Mouse (Mus musculus): Measurements from ENCODE around the gene Gm8356. TPM values are rescaled to one million over a fixed set of nuclear protein-coding genes. Genes with fewer than 3 reads are reported as not detected.

Gene Gm8356
- polyA plus RNA-seq (2015; fragmentation: Illumina TruSeq; extraction: RNeasy Lipid Tissue Mini Kit (QIAGEN cat#74804); ENCODE audit: low read depth, low replicate concordance), result not detected

DNA sequence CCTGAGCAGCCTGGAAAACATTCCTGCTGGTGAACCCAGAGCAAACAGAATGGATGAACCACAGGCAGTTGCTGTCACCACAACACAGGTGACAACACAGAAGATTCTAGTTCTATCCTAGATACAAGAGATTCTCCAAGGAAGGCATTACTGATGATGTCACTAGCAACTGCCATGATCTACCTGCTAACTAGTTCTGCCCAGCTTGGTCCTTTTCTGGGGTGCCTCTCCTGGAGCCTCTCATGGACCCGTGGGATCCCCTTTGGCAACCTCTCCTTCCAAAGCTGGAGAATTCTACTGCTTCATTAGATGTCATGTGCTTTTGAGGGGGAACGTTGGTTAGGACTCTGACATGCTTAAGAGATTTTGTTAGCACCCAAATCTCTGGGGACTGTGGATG lies at the start of gene Gm8356:
TSS of gene Gm8356 (minus strand) at position 101 of the 400 bp plus-strand sequence.

Other genes with a start within 250 kb of the Gm8356 start
- gene Gm21103, start 232.4 kb downstream of the Gm8356 start, polyA plus RNA-seq (2015; fragmentation: Illumina TruSeq; extraction: RNeasy Lipid Tissue Mini Kit (QIAGEN cat#74804); ENCODE audit: low read depth, low replicate concordance), result not detected
- gene Gm3618, start 193.6 kb downstream of the Gm8356 start, polyA plus RNA-seq (2015; fragmentation: Illumina TruSeq; extraction: RNeasy Lipid Tissue Mini Kit (QIAGEN cat#74804); ENCODE audit: low read depth, low replicate concordance), result not detected
- gene Gm16440, start 147.0 kb downstream of the Gm8356 start, polyA plus RNA-seq (2015; fragmentation: Illumina TruSeq; extraction: RNeasy Lipid Tissue Mini Kit (QIAGEN cat#74804); ENCODE audit: low read depth, low replicate concordance), result not detected
- gene Gm3591, start 124.8 kb downstream of the Gm8356 start, polyA plus RNA-seq (2015; fragmentation: Illumina TruSeq; extraction: RNeasy Lipid Tissue Mini Kit (QIAGEN cat#74804); ENCODE audit: low read depth, low replicate concordance), result 0.36 TPM
- not detected for gene Gm3594, start 92.7 kb downstream of the Gm8356 start, polyA plus RNA-seq (2015; fragmentation: Illumina TruSeq; extraction: RNeasy Lipid Tissue Mini Kit (QIAGEN cat#74804); ENCODE audit: low read depth, low replicate concordance)
- not detected for gene Gm3629, start 53.3 kb upstream of the Gm8356 start, polyA plus RNA-seq (2015; fragmentation: Illumina TruSeq; extraction: RNeasy Lipid Tissue Mini Kit (QIAGEN cat#74804); ENCODE audit: low read depth, low replicate concordance)
- not detected for gene Gm3460, start 85.1 kb upstream of the Gm8356 start, polyA plus RNA-seq (2015; fragmentation: Illumina TruSeq; extraction: RNeasy Lipid Tissue Mini Kit (QIAGEN cat#74804); ENCODE audit: low read depth, low replicate concordance)
- not detected for gene Gm10251, start 146.9 kb upstream of the Gm8356 start, polyA plus RNA-seq (2015; fragmentation: Illumina TruSeq; extraction: RNeasy Lipid Tissue Mini Kit (QIAGEN cat#74804); ENCODE audit: low read depth, low replicate concordance)
- not detected for gene Gm8050, start 183.0 kb upstream of the Gm8356 start, polyA plus RNA-seq (2015; fragmentation: Illumina TruSeq; extraction: RNeasy Lipid Tissue Mini Kit (QIAGEN cat#74804); ENCODE audit: low read depth, low replicate concordance)
- 8.3 TPM for gene Gm3636, start 205.0 kb upstream of the Gm8356 start, polyA plus RNA-seq (2015; fragmentation: Illumina TruSeq; extraction: RNeasy Lipid Tissue Mini Kit (QIAGEN cat#74804); ENCODE audit: low read depth, low replicate concordance)
- not detected for gene Gm8362, start 237.1 kb upstream of the Gm8356 start, polyA plus RNA-seq (2015; fragmentation: Illumina TruSeq; extraction: RNeasy Lipid Tissue Mini Kit (QIAGEN cat#74804); ENCODE audit: low read depth, low replicate concordance)

All from brain, adult 10 weeks (tissue).